Mouse (Mus musculus) erythroblast, embryonic 14.5 days (primary cell): Measurements from ENCODE around the gene Gm10800.

Experiments used
- GATA1 ChIP-seq: IDR thresholded peaks from 2 replicates; pipeline ENCODE4 v1.6.1; 2012; ENCODE audit warnings: low read length, inconsistent platforms, mixed read lengths
- TAL1 ChIP-seq: IDR thresholded peaks from 3 replicates; pipeline ENCODE4 v1.6.1; 2012; ENCODE audit warnings: low read length, inconsistent platforms, mixed read lengths

DNA sequence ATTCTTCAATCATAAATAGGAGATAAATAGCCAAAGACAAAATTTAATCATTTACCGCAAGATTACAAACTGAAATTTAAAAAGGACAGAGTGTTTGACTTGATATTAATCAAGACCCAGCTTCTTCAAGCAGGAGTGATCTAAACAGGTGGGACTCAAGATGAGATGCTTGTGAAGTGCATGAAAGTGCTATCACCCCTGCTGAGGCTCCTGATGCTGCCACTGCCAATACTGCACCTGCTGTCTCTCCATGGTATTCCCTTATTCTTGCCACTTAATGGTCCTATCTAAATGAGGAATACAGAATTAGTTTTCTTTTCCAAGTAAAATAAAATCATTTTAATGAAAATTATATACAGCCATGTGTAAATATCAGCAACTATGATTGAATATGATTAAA lies 30.4 kb upstream of the Gm10800 start:
- no peak for TF ChIP-seq GATA1
- no peak for TF ChIP-seq TAL1
